Mouse (Mus musculus): ENCODE measurements around the gene Gm26938.

GRCm38 (mm10) chr5:139871526-139871925 lies 45.3 kb upstream of the Gm26938 start:
- no peak for TF ChIP-seq CTCF (conservative IDR thresholded peaks at IDR 0.05; ENCODE audit: low read length)
- no peak for TF ChIP-seq NANOG (IDR thresholded peaks at IDR 0.05; ENCODE audit: borderline replicate concordance, low read length)
- no peak for TF ChIP-seq POU5F1 (IDR thresholded peaks at IDR 0.05; ENCODE audit: borderline replicate concordance, low read length)
